Mouse (Mus musculus) R1 (cell line): ENCODE measurements at regions not wholly inside any gene's neighbourhood (a gene's known extent, or its start where the extent isn't known, plus 50 kb on each side); places are given as distances from the start of the nearest gene placed in this dataset.

Source experiments
- DNase-seq: peaks from one replicate; pipeline ENCODE4 v3.0.0-alpha.2; 2018; ENCODE audit warnings: low read depth, low spot score

DNA sequence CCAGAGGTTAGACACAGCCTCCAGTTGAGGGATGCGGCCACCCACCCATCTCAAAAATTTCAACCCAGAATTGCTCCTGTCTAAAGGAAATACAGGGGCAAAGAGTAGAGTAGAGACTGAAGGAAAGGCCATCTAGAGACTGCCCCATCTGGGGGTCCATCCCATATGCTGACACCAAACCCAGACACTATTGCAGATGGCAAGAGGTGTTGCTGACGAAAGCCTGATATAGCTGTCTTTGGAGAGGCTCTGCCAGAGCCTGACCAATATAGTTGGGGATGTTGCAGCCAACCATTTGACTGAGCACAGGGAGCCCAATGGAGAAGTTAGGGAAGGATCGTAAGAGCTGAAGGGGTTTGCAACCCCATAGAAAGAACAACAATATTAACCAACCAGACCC lies 141.6 kb upstream of the Reg3b start:
- no peak for DNase-seq

DNA sequence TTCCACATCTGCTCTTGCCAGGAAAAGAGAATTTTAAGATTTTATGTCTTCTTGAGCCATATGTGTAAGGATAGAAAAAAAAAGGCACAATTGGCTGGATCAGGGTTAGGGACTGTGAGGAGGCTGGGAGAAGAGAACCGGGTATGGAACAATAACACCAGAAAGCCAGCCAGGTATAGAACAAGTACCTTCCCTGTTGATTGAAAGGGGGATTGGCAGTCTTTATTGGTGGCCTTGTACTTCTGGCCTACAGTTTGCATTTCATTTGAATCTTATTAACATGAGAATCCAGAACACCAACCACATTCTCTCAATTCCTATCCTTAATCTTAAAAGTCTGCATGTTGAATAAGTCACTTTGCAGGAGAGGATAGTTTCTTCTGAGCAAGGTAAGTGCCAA lies 126.1 kb upstream of the Reg3b start:
- DNase-seq: peak; percentile 79

DNA sequence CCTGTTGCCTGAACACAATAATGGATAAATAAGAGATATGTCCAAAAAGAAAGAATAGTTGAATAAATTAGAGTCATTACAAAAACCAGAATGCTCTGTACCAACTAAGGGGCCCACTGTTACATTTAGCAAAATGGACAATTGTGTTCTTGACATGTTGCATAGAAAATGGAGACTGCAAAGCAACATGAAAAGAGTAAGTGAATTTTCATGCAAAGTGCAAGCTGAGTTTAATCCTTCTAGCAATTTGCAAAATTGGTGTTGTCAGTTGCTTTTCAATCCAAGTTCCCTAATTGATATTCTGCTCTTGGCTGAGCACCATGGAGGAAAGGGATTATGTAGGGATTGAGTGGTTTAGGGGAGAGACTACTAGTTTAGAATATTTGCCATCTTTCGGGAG lies 125.4 kb upstream of the Reg3b start:
- DNase-seq: peak; percentile 4

DNA sequence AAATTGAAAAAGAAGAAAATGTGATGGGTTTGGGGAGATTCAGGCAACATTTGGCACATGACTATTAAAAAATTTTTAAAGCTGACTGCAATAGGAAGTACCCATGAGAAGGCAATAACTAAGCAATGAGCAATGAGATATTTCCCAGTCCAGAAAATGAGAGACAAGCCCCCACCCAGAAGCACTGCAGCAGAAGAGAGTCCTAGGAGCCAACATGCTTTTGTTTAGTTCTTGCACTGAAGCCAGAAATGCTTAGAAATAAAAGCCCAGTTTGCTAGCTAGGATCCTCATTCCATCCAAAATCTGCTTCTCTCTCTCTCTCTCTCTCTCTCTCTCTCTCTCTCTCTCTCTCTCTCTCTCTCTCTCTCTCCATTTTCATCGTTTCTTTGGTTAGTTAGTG lies 120.4 kb upstream of the Reg3b start:
- DNase-seq: no peak

DNA sequence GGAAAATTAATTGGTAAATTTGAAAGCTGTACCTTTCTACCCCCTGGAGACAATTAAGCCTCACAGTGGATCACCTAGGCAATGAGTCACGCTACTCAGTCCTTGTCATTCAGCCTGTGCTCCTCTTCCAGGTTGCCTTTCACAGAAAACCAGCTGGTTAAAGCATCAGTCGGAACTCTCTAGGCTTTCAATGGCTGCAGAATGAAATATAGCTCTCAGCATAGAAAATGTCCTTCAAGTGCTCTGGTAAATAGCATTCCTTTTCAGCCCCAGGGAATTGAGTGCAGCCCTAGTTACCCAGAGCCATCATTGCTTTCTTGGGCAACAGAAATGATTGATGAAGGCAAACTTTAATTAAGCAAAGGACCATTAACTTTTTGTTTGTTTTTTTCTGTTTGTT lies 119.9 kb upstream of the Reg3b start:
- peak; percentile 14 for DNase-seq

DNA sequence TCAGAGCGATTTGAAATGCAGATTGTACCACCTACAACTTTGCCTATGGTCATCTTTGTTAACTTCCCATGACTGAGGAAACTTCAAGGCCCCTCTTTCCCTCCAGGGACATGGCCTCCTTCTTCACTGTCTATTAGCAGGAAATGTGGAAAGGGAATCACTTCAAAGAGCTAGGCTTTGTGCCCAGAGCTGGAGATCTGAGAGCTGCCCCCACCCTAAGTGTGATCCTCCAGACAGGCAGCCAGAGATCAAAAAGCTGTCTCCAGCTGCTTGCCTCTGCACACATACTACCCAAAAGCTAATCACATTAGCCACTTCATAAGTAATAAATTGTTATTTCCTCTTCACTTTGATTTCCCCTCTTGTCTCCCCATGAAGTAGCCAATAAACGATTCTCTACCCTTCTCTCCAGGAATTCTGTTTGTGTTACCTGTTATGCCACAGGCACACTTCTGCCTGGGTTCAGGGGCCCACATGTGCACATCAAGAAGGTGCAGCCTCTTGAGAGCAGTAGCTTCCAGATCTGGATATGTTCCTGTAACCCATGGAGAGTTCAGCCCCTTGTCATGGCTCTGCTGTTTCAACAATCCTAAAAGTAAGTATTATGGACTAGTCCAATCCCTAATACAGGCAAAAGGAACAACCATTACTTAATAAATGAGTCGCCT lies 98.4 kb upstream of the Reg3b start:
- no peak for DNase-seq

DNA sequence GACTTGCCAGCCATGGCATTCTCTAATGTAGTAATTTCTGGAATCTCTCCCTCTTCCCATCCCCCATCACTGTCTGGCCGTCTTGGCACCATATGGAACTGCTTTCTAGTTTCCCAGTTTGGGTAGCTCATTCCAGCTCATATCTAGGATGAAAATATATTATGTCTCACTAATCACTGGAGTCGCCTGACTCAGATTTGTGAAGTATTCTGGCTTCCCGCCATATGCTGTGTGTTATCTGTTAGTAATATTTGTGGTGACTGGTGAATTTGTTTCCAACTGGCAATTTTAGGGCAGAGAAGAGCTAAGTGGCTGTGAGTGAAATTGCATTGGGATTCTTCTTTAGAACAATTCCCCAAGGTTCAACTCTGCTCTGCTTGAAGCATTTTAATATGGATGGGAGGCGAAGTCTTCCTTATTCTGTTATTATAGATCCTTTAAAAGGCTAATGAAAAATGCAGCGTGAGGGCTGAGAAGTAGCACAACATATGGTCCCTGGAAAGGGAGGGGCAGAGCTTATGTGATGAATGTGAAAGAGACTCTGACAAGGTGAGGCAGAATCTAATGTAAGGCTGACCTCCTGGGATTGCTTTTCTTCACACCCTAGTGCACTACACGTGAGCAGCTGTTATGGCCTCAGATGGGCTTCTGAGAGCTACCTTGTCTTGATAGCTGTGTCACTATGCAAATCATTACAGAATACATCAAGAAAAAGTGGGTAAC lies 92.3 kb upstream of the Reg3b start:
- DNase-seq: no peak

DNA sequence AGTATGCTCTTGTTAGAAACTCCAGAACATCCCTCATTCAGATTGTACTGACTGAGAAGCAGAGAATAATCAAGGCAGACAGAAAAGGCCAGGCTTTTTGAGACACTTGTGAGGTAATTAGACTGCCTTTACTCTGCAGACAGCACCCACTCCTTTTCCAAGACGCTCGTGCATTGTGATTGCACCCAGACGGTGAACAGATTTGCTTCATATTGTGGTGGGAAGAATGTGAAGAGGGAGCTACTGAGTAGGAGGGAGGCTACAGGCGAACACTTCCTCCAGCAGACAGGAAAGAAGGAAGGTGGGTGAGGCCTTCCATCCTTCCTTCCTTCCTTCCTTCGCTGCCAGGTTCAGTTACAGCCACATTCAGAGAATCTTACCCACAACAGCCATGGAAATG lies 89.9 kb upstream of the Reg3b start:
- DNase-seq: no peak

DNA sequence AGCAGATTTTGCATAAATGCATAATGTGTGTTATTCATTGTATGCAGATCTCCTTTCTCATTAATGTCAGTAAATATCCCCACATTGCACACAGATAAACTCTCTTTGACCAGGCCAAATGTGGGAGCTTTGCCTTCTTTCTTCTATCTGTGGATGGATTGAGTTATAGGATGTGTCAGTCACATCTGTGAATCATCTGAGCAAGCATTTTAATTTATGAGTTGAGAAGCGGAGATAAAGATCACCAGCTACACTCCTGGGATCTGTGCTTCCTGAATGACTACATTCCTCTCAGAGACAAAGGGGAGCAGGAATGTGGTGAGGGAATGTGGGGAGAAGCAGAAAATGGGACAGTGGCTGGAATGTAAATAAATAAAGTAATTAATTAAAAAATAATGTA lies 75.8 kb upstream of the Reg3b start:
- DNase-seq: no peak

DNA sequence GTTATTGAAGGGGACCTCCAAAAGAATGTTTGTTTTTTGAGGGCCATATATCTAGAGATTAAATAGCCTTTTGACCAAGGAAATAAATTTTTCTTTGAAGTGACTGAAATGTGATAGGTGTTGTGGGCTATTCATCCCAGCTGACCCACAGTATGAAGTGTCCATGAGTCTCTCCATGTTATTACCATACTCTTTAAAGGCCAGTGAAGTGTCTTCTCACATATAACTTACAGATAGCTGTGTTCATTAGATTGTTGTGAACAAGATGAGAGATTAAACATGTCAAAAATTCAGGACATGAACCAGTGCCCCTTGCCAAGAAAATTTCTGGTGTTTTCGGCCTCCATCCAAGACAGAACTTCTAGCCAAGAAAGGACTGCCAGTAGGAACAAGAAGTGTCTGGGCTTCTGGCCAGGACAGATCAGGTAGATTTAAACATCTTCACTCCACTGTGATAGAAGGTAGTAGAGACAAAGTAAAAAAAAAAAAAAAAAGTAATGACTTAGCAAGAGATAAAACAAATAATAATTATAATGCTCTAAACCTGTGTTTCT lies 67.2 kb upstream of the Reg3b start:
- DNase-seq: no peak
